Mouse (Mus musculus) myocyte (in vitro differentiated cells): Measurements from ENCODE around the gene Gm20388. TPM values are rescaled to one million over a fixed set of nuclear protein-coding genes. Genes with fewer than 3 reads are reported as not detected.

Experiments used
- H3K27me3 ChIP-seq: one replicate; pipeline ENCODE4 v1.6.1; 2011; ENCODE audit not compliant: control insufficient read depth, insufficient read depth, insufficient read length
- H3K36me3 ChIP-seq: one replicate; pipeline ENCODE4 v1.6.1; 2011; ENCODE audit not compliant: control insufficient read depth, insufficient read depth
- H3K4me2 ChIP-seq: one replicate; pipeline ENCODE4 v1.6.1; 2011; ENCODE audit warnings: low read depth, control low read depth
- H3K4me3 ChIP-seq: one replicate; pipeline ENCODE4 v1.5.1; 2011; ENCODE audit warnings: mild to moderate bottlenecking, control low read depth, moderate library complexity
- H3K79me2 ChIP-seq: one replicate; pipeline ENCODE4 v1.6.1; 2011; ENCODE audit not compliant: control insufficient read depth, insufficient read depth
- H3ac ChIP-seq: one replicate; pipeline ENCODE4 v1.6.1; 2011; ENCODE audit not compliant: control insufficient read depth, insufficient read length
- CEBPB ChIP-seq: IDR thresholded peaks from 2 replicates; pipeline ENCODE4 v1.6.1; 2011; ENCODE audit warnings: mild to moderate bottlenecking, moderate library complexity; ENCODE audit not compliant: poor library complexity, insufficient read depth, severe bottlenecking
- E2F4 ChIP-seq: IDR thresholded peaks from one replicate; pipeline ENCODE4 v1.6.1; 2011; ENCODE audit warnings: mild to moderate bottlenecking, control low read depth, moderate library complexity; ENCODE audit not compliant: insufficient read depth
- MAX ChIP-seq: IDR thresholded peaks from one replicate; pipeline ENCODE4 v1.6.1; 2011; ENCODE audit warnings: low read depth, mild to moderate bottlenecking, control low read depth
- MYOD1 ChIP-seq, 3 experiments: IDR thresholded peaks; one replicate each; pipeline ENCODE4 v1.6.1; 2011; ENCODE audit warnings: control low read depth in 2 of 3, low read depth in 2 of 3, mild to moderate bottlenecking in 2 of 3, moderate library complexity in 1 of 3; ENCODE audit not compliant: insufficient read length in 2 of 3, control insufficient read depth in 1 of 3
- MYOG ChIP-seq, 3 experiments: IDR thresholded peaks; one replicate each; pipeline ENCODE4 v1.6.1; 2011; ENCODE audit warnings: control low read depth in 2 of 3, low read depth in 2 of 3, mild to moderate bottlenecking in 2 of 3; ENCODE audit not compliant: insufficient read length in 2 of 3, control insufficient read depth in 1 of 3, insufficient read depth in 1 of 3
- POLR2A ChIP-seq: IDR thresholded peaks from one replicate; pipeline ENCODE4 v1.6.1; 2011; ENCODE audit warnings: low read depth, mild to moderate bottlenecking, control low read depth, moderate library complexity; ENCODE audit not compliant: insufficient read length
- POLR2AphosphoS2 ChIP-seq: IDR thresholded peaks from one replicate; pipeline ENCODE4 v1.6.1; 2011; ENCODE audit warnings: low read depth, control low read depth; ENCODE audit not compliant: insufficient read length
- REST ChIP-seq: IDR thresholded peaks from one replicate; pipeline ENCODE4 v1.6.1; 2011; ENCODE audit warnings: mild to moderate bottlenecking, control low read depth, moderate library complexity; ENCODE audit not compliant: insufficient read depth, insufficient read length
- SRF ChIP-seq: IDR thresholded peaks from one replicate; pipeline ENCODE4 v1.6.1; 2011; ENCODE audit warnings: low read depth; ENCODE audit not compliant: control insufficient read depth, insufficient read length
- TCF12 ChIP-seq: IDR thresholded peaks from one replicate; pipeline ENCODE4 v1.6.1; 2011; ENCODE audit warnings: mild to moderate bottlenecking, control low read depth; ENCODE audit not compliant: poor library complexity, insufficient read depth, severe bottlenecking
- TCF3 ChIP-seq: IDR thresholded peaks from one replicate; pipeline ENCODE4 v1.6.1; 2011; ENCODE audit warnings: low read depth, control low read depth; ENCODE audit not compliant: insufficient read length
- USF1 ChIP-seq: IDR thresholded peaks from one replicate; pipeline ENCODE4 v1.6.1; 2011; ENCODE audit warnings: low read depth, mild to moderate bottlenecking, control low read depth, moderate library complexity
- polyA plus RNA-seq: library from polyadenylated mRNA; unstranded; fragments of >200 nt; fragmentation: generic; extraction: Trizol; gene quantifications from one replicate; pipeline ENCODE4 v1.2.1, GENCODE M21; 2012; ENCODE audit warnings: missing spikeins

Gene Gm20388
- polyA plus RNA-seq, 1 experiment: 15.3 TPM

DNA sequence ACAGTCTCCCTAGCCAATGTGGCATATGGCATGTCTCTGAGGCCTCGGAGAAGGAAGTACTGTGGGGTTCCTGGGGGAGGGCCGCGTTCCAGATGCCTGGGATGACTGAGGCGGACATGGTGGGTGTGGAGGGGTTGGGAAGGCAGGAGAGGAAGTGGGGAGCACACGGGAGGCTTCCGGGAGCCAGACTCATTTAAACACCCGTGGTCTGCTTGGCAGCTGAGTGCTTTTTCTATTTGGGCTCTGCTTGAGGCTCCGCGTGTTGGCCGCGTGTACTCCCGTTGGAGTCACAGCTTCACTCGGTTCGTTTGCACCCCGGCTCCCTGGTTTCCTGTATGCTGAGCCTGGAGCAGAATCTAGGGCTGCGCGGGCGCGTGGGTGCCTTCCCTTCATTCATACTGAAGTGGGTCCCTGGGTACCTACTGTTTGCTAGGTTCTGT lies 357.9 kb downstream of the Gm20388 start:
- H3K36me3 ChIP-seq: no peaks in the 10 kb centered on the region
- peaks cover 34% of the 10 kb centered on the region for H3K79me2 ChIP-seq
- no peaks in the 10 kb centered on the region for H3K27me3 ChIP-seq
- H3ac ChIP-seq: no peak overlapping the region
- no peak overlapping the region for H3K4me2 ChIP-seq
- TF ChIP-seq USF1: no peak
- TF ChIP-seq POLR2AphosphoS2: no peak
- no peak for TF ChIP-seq POLR2A
- no peak for TF ChIP-seq CEBPB
- TF ChIP-seq E2F4: no peak
- TF ChIP-seq MAX: no peak
- no peak for TF ChIP-seq REST
- TF ChIP-seq TCF12: no peak
- TF ChIP-seq TCF3: no peak
- TF ChIP-seq SRF: no peak
- TF ChIP-seq MYOG (IDR thresholded peaks at IDR 0.05; ENCODE audit: control insufficient read depth in 1 of 3, insufficient read depth in 1 of 3, insufficient read length in 2 of 3, low read depth in 2 of 3): no peak
- no peak for TF ChIP-seq MYOD1 (IDR thresholded peaks at IDR 0.05; ENCODE audit: control insufficient read depth in 1 of 3, insufficient read length in 2 of 3, low read depth in 2 of 3)
- no peak overlapping the region for H3K4me3 ChIP-seq

DNA sequence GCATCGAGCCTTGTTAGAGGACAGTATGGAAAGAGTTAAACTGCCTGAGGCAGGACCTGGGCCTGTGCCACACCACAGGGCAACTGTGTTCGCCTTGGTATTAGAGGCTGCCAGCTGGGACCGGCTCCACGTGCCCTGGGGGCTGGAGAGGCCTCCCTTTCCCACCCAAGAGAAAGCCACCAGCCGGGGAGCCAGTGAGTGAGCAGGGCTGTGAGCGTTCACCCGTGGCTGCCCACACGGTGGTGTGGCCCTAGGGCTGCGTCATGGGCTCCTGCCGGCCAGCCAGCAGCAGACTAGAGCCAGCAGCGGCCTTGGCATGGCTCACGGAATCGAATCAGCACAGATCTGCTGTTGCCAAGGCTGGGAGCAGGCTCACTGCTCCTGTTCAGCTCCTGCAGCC lies 359.8 kb downstream of the Gm20388 start:
- H3ac ChIP-seq: no peak overlapping the region
- no peak overlapping the region for H3K4me3 ChIP-seq
- H3K27me3 ChIP-seq: no peaks in the 10 kb centered on the region
- peaks cover 34% of the 10 kb centered on the region for H3K79me2 ChIP-seq
- TF ChIP-seq MYOG (IDR thresholded peaks at IDR 0.05; ENCODE audit: control insufficient read depth in 1 of 3, insufficient read depth in 1 of 3, insufficient read length in 2 of 3, low read depth in 2 of 3) (peak; percentile 92 to 99 (median 95)), POLR2A (no peak), MYOD1 (IDR thresholded peaks at IDR 0.05; ENCODE audit: control insufficient read depth in 1 of 3, insufficient read length in 2 of 3, low read depth in 2 of 3) (peak in 2 of 3 experiments; percentile 88 to 95), USF1 (peak; percentile 17), SRF (peak; percentile 37), TCF12 (peak; percentile 89), REST (no peak), E2F4 (no peak), TCF3 (peak; percentile 91)
- H3K4me2 ChIP-seq: peak overlapping the region; percentile 58
- no peaks in the 10 kb centered on the region for H3K36me3 ChIP-seq

DNA sequence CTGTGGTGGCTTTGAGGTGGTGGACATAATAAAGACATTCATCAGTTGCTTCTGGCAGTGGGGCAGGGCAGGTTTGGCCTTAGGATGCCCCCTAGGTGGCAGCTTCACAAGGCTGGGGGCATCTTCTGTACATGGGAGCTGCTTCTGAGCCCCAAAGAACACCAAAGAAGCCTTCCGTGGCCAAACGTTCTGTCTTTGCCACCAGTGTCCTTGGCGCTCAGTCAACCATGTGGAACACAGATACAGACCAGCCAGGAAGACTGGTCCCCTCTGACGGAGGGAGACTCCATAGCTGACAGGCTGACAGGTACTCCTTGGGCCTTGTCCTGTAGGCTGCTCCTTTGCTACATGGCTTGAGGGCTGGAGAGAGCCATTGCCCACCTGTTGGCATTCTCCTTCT lies 362.8 kb downstream of the Gm20388 start:
- no peaks in the 10 kb centered on the region for H3K36me3 ChIP-seq

DNA sequence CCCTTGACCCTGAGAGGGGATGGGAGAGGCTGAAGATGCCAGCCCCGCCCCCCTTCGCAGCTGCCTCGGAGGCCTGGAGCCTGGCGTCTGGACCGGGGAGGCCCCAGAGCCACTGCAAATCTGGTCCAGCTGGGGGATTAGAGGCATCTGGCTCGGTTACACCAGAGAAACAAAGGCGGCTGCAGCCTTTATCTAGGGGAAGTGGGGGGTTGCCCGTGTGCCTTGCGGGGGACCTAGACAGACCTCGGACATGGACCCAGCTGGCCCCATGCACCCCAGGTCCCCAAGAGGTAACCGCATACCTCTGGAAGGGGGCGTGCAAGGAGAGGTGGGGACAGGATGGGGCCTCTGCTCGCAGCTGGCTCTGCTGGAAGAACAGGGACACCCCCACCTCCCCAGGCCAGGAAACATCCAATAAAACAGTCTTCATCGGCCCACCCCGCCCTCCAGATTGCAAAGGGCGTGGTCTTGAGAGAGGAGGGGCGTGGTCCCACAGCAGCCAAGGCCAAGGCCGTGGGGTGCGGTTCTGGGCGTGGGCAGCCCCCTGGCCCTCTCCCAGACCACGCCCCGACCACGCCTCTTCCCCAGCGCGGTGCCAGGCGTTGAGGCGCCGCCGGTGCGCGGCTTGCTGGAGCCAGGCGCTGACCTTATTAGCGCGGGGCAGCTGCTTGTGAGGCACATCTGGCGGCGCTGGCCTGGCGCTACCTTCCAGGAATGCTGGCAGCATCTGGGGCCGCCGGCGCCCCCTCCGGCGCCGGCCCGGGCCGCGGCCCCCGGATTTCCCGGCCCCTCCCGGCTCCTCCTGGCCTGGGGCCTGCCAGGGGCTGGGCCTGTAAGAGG lies 365.6 kb downstream of the Gm20388 start:
- H3K4me3 ChIP-seq: peak overlapping the region; percentile 15
- TF ChIP-seq E2F4 (no peak), POLR2A (peak; percentile 78), SRF (peak; percentile 24), TCF3 (no peak), MYOG (IDR thresholded peaks at IDR 0.05; ENCODE audit: control insufficient read depth in 1 of 3, insufficient read depth in 1 of 3, insufficient read length in 2 of 3, low read depth in 2 of 3) (peak; percentile 30 to 87 (median 72)), POLR2AphosphoS2 (peak; percentile 68), MYOD1 (IDR thresholded peaks at IDR 0.05; ENCODE audit: control insufficient read depth in 1 of 3, insufficient read length in 2 of 3, low read depth in 2 of 3) (peak in 2 of 3 experiments; percentile 63 to 78), TCF12 (peak; percentile 83), MAX (no peak), REST (no peak), USF1 (no peak), CEBPB (no peak)

More for the DNA sequence above, 362.8 kb downstream of the Gm20388 start:
- Histone ChIP-seq H3K4me3 (no peak overlapping the region), H3ac (no peak overlapping the region), H3K4me2 (no peak overlapping the region), H3K79me2 (peaks cover 23% of the 10 kb centered on the region), H3K27me3 (no peaks in the 10 kb centered on the region)
- TF ChIP-seq CEBPB: no peak
- no peak for TF ChIP-seq USF1
- no peak for TF ChIP-seq POLR2AphosphoS2
- no peak for TF ChIP-seq MYOD1 (IDR thresholded peaks at IDR 0.05; ENCODE audit: control insufficient read depth in 1 of 3, insufficient read length in 2 of 3, low read depth in 2 of 3)
- TF ChIP-seq POLR2A: no peak
- no peak for TF ChIP-seq TCF3

DNA sequence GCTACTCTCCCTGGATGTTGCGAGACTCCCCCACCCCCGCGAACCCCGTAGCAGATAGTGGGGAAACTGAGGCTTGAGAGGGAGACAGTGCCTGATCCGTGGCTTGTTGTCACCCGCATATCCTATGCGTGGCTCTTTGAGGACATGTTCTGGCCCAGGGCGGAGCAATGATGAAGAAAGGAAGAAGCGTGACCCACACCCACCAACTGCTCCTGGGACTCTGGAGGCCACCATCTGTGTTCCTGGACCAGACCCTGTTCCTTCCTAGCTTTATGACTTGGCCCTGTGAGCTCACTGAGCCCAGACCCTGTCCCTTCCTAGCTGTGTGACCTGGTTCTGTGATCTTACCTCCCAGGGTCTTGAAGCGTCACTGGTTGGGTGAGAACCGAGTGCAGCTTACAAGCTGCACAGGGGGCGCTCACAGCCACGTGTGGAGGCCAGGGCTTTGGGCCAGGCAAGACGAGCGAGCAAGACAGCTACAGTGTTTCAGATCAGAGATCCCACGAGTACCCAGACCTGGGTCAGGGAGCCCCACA lies 366.3 kb downstream of the Gm20388 start:
- Histone ChIP-seq H3K4me3 (peak overlapping the region; percentile 15), H3K79me2 (peaks cover 23% of the 10 kb centered on the region), H3ac (no peak overlapping the region), H3K27me3 (no peaks in the 10 kb centered on the region), H3K36me3 (no peaks in the 10 kb centered on the region), H3K4me2 (peak overlapping the region; percentile 90)
- no peak for TF ChIP-seq POLR2AphosphoS2
- TF ChIP-seq TCF3: no peak
- no peak for TF ChIP-seq REST
- no peak for TF ChIP-seq USF1
- no peak for TF ChIP-seq E2F4
- TF ChIP-seq TCF12: no peak
- no peak for TF ChIP-seq SRF
- no peak for TF ChIP-seq MYOG (IDR thresholded peaks at IDR 0.05; ENCODE audit: control insufficient read depth in 1 of 3, insufficient read depth in 1 of 3, insufficient read length in 2 of 3, low read depth in 2 of 3)
- no peak for TF ChIP-seq POLR2A
- TF ChIP-seq CEBPB: no peak
- no peak for TF ChIP-seq MYOD1 (IDR thresholded peaks at IDR 0.05; ENCODE audit: control insufficient read depth in 1 of 3, insufficient read length in 2 of 3, low read depth in 2 of 3)

More for the DNA sequence above, 365.6 kb downstream of the Gm20388 start:
- Histone ChIP-seq H3K27me3 (no peaks in the 10 kb centered on the region), H3K36me3 (no peaks in the 10 kb centered on the region), H3ac (no peak overlapping the region), H3K79me2 (peaks cover 24% of the 10 kb centered on the region), H3K4me2 (peak overlapping the region; percentile 90)
